Mouse (Mus musculus): ENCODE results near the gene Shroom4. TPM values are rescaled to one million over a fixed set of nuclear protein-coding genes. Genes with fewer than 3 reads are reported as not detected.

Gene Shroom4
- polyA plus RNA-seq (2012; rRNA removed): 1.6 and 3.7 TPM in 2 replicates

- TF ChIP-seq POLR2A (IDR thresholded peaks at IDR 0.05; ENCODE audit: borderline replicate concordance, extremely low read depth, insufficient read depth, insufficient read length, poor library complexity, severe bottlenecking): peak; percentile 36
- no peak for TF ChIP-seq CTCF (IDR thresholded peaks at IDR 0.05; ENCODE audit: borderline replicate concordance, extremely low read depth, insufficient read depth, insufficient read length)
- peak; percentile 94 for DNase-seq (ENCODE audit: low read depth)
These were observed at the start of gene Shroom4 for GRCm38 (mm10) chrX:6399626-6400397. Gene Shroom4, plus strand, starts transcription at chrX:6399854.

DNA sequence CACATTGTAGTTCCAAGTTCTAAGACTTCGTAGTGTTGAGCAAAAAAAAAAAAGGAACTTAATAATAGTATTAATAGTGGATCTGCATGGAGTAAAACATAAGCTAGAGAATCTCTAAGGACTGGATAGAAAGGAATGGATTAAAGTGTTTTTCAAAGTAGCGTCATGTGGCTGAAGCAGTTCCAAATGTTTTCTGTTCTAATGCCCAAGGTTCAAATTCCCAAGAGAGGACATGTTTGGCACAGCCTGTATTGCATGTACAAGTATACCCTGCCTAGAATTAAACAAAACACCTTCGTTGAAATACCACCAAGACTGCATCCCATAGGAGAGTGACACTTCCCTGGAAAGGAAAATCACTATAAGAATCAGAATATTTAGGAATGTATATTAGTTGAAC is 42.8 kb upstream of the Shroom4 start:
- TF ChIP-seq CTCF (IDR thresholded peaks at IDR 0.05; ENCODE audit: borderline replicate concordance, extremely low read depth, insufficient read depth, insufficient read length): no peak
- TF ChIP-seq POLR2A (IDR thresholded peaks at IDR 0.05; ENCODE audit: borderline replicate concordance, extremely low read depth, insufficient read depth, insufficient read length, poor library complexity, severe bottlenecking): no peak
- DNase-seq (ENCODE audit: low read depth): no peak

DNA sequence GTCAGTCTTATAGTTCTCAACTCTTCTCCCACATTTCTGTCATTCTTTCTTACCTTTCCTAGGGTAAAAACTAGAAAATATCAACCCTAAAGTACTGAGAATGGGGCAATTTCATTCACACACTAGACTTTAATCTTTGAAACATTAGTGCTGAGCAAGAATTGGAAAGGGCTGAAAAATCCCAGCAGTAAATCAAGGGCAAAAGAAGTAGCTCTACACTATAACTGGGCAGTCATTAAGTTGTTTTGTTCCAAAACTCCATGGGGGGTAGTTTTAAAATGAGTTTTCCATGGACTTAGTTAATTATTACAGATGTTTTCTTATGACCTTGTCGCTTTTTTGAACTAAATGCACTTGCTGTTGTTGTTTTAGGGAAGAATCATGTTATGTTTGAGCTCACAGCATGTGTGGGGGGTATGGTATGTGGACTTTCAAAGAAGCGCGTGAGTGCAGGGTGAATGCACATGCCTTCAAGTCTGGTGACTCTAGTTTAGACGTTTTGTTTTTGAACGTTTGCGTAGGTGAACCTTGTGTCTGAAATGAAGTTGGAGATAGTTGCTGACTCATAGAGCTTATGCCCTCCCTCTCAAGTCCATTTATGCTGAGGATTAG is 42.0 kb upstream of the Shroom4 start:
- no peak for TF ChIP-seq CTCF (IDR thresholded peaks at IDR 0.05; ENCODE audit: borderline replicate concordance, extremely low read depth, insufficient read depth, insufficient read length)
- no peak for TF ChIP-seq POLR2A (IDR thresholded peaks at IDR 0.05; ENCODE audit: borderline replicate concordance, extremely low read depth, insufficient read depth, insufficient read length, poor library complexity, severe bottlenecking)
- no peak for DNase-seq (ENCODE audit: low read depth)

DNA sequence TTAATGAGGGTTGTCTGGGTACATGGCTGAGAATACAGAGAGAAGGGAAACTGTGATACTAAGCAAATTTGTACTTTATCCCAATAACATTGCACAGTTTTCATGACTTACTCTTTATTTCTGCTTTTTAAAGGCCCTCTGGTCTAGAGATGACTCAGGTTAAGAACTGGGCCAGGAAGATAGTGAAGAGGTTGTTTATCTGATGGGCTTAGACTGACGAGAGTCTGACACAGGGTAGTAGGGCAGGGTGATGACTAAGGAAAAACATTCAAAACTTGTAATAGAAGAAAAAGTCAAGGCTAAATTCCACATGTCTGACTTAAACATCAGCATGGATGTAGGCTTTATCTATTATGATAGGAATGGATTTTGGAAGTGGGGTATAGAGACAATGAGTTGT is 30.8 kb upstream of the Shroom4 start:
- DNase-seq (ENCODE audit: low read depth): no peak
- TF ChIP-seq POLR2A (IDR thresholded peaks at IDR 0.05; ENCODE audit: borderline replicate concordance, extremely low read depth, insufficient read depth, insufficient read length, poor library complexity, severe bottlenecking): no peak
- TF ChIP-seq CTCF (IDR thresholded peaks at IDR 0.05; ENCODE audit: borderline replicate concordance, extremely low read depth, insufficient read depth, insufficient read length): no peak

DNA sequence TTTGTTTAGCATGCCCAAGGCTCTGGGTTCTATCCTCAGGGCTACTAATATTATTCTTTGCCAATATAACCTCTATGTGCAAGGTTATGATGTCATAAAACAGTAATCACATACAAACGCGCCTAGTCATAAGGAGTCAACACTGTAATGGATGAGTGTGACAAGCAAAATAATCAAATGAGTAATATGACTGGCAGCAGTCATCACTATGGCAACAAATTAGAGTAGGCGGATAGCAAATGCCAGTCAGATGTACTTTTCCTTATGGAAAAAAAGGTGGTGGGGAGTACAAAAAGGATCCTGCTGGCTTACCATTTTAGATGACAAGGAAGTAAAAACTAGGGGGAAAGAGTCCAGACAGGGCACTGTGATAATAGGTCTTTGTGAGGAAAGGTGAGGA is 28.9 kb upstream of the Shroom4 start:
- TF ChIP-seq POLR2A (IDR thresholded peaks at IDR 0.05; ENCODE audit: borderline replicate concordance, extremely low read depth, insufficient read depth, insufficient read length, poor library complexity, severe bottlenecking) (no peak), CTCF (IDR thresholded peaks at IDR 0.05; ENCODE audit: borderline replicate concordance, extremely low read depth, insufficient read depth, insufficient read length) (no peak)
- no peak for DNase-seq (ENCODE audit: low read depth)

DNA sequence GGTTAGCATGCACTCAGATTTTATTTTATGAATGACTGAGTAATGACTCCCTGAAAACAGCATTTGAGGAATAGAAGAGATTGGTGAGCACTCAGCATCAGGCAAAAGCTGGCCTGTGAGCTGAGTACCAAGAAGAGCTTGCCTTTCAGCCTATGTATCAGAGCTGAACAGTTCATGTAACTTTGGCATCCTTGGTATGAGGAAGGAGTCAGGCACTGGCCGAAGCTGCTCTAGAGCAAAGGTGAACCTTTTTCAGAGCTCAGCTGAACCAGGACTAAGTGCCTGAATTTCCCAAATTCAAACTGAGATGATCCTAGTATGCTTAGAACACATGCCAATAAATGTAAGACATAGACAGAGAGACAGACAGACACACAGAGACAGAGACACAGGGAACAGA is 5.8 kb upstream of the Shroom4 start:
- DNase-seq (ENCODE audit: low read depth): no peak
- TF ChIP-seq POLR2A (IDR thresholded peaks at IDR 0.05; ENCODE audit: borderline replicate concordance, extremely low read depth, insufficient read depth, insufficient read length, poor library complexity, severe bottlenecking) (no peak), CTCF (IDR thresholded peaks at IDR 0.05; ENCODE audit: borderline replicate concordance, extremely low read depth, insufficient read depth, insufficient read length) (no peak)

DNA sequence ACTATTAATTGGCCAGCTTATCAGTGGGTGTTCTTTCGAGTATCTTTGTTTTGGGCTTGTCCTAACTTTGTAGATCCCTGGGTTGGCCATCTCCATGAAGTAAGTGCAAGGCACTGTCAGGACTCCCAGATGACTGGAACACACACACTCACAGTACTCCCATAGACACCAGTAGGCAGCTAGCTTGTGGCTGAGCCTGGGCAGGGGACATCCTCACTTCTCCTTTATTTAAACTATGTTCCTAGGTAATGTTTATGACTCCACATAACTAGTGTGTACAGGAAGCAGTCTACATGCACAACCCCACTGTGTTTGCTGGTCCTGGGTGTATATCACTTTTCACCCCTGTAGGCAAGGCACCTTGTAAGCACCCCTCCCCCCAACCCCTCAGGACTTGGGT is 461 bp upstream of the Shroom4 start:
- no peak for DNase-seq (ENCODE audit: low read depth)
- TF ChIP-seq CTCF (IDR thresholded peaks at IDR 0.05; ENCODE audit: borderline replicate concordance, extremely low read depth, insufficient read depth, insufficient read length): no peak
- no peak for TF ChIP-seq POLR2A (IDR thresholded peaks at IDR 0.05; ENCODE audit: borderline replicate concordance, extremely low read depth, insufficient read depth, insufficient read length, poor library complexity, severe bottlenecking)

- TF ChIP-seq POLR2A (IDR thresholded peaks at IDR 0.05; ENCODE audit: borderline replicate concordance, extremely low read depth, insufficient read depth, insufficient read length, poor library complexity, severe bottlenecking): no peak
- peak; percentile 51 for DNase-seq (ENCODE audit: low read depth)
These were observed 855 bp downstream of the Shroom4 start for GRCm38 (mm10) chrX:6400398-6401020.

DNA sequence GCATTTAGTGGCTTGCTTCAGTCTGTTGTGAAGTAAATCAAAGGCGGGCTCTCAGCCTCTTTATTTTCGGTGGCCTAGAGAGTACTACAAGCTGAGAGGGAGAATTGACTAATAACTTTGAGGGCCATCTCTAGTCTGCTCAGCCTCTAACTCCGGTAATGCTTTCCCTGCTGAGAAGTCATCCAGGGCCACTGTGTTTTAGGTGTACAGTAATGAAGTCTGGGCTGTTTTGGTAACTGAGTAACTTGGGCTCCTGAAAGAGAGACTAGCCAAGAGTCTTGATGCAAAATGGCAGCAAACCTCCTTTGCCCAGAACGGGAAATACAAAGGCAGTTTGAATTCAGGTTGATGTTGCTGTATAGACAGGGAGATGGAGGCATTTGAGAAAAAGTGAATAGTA is 3.3 kb downstream of the Shroom4 start:
- no peak for DNase-seq (ENCODE audit: low read depth)
- no peak for TF ChIP-seq POLR2A (IDR thresholded peaks at IDR 0.05; ENCODE audit: borderline replicate concordance, extremely low read depth, insufficient read depth, insufficient read length, poor library complexity, severe bottlenecking)
- no peak for TF ChIP-seq CTCF (IDR thresholded peaks at IDR 0.05; ENCODE audit: borderline replicate concordance, extremely low read depth, insufficient read depth, insufficient read length)

DNA sequence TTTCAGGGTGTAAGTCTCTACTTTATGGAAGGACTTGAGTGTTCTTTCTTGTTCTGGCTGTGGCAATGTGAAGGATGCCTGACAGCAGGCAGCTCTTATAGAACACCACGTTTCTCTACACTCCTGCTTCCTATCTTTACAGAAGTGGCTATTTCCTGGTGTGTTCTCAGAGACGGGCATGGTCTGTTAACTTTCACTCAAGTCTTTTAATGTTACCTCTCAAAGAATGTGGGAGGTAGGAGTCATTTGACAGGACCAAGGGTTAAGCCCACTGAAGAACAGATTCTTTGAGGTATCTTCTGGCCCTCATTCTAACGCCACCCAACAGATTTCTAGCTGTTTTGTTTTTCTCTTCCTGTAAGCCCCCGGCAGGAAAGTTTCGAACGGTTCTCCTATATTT is 9.5 kb downstream of the Shroom4 start:
- no peak for TF ChIP-seq CTCF (IDR thresholded peaks at IDR 0.05; ENCODE audit: borderline replicate concordance, extremely low read depth, insufficient read depth, insufficient read length)
- no peak for TF ChIP-seq POLR2A (IDR thresholded peaks at IDR 0.05; ENCODE audit: borderline replicate concordance, extremely low read depth, insufficient read depth, insufficient read length, poor library complexity, severe bottlenecking)
- no peak for DNase-seq (ENCODE audit: low read depth)

DNA sequence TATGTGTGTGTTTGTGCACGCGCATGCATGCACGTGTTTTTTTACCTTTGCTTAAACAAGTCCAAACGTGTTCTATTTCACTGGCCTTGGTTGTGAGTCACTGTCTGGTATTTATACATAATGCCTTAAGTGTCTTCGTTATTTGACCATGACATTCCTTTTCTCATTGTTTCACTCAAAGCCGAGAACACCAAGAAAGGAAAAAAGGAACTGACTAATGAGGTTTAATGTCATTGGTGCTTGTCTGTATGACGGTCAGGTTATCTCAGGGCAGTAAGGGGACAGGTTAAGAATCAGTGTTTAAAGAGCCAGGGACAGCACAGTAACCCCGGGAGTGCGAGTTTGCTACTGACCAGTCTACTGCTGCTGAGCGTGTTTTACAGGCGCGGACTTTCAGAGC is 15.8 kb downstream of the Shroom4 start:
- TF ChIP-seq POLR2A (IDR thresholded peaks at IDR 0.05; ENCODE audit: borderline replicate concordance, extremely low read depth, insufficient read depth, insufficient read length, poor library complexity, severe bottlenecking): no peak
- no peak for TF ChIP-seq CTCF (IDR thresholded peaks at IDR 0.05; ENCODE audit: borderline replicate concordance, extremely low read depth, insufficient read depth, insufficient read length)
- DNase-seq (ENCODE audit: low read depth): no peak

All from brain, embryonic 14.5 days (tissue).